Mouse (Mus musculus) midbrain, embryonic 12.5 days (tissue): ENCODE data around the gene Creg2. TPM values are rescaled to one million over a fixed set of nuclear protein-coding genes. Genes with fewer than 3 reads are reported as not detected.

Experiments
- polyA plus RNA-seq: library from polyadenylated mRNA; unstranded; fragments of >200 nt; fragmentation: Nextera tagmentation; extraction: Ambion mirVana; gene quantifications from 2 replicates; pipeline ENCODE4 v1.2.1, GENCODE M21; 2016

Gene Creg2
- polyA plus RNA-seq, 1 experiment from 2014 or later: 2.1 TPM

Other genes starting within 250 kb of the Creg2 start
- 7.8 and 8.4 TPM in 2 replicates for gene Tbc1d8, start 172.7 kb downstream of the Creg2 start, polyA plus RNA-seq
- 24.7 and 28.0 TPM in 2 replicates for gene Cnot11, start 116.5 kb downstream of the Creg2 start, polyA plus RNA-seq
- 28.2 and 30.7 TPM in 2 replicates for gene Rnf149, start 74.1 kb downstream of the Creg2 start, polyA plus RNA-seq
- gene Rfx8, start 69.5 kb upstream of the Creg2 start, polyA plus RNA-seq: 0.42 TPM in 1 of 2 replicates, not detected in the other
- not detected in 2 replicates for gene Gm3646, start 153.9 kb upstream of the Creg2 start, polyA plus RNA-seq
- gene Map4k4, start 249.4 kb upstream of the Creg2 start, polyA plus RNA-seq: 68.8 and 71.5 TPM in 2 replicates